Mouse (Mus musculus): Measurements from ENCODE around the gene 0610040J01Rik. TPM values are rescaled to one million over a fixed set of nuclear protein-coding genes. Genes with fewer than 3 reads are reported as not detected.

The 0610040J01Rik gene
- polyA plus RNA-seq, 1 experiment from 2014 or later, result 2.1 TPM

GRCm38 (mm10) chr5:63916457-63917139 is 104.4 kb downstream of the 0610040J01Rik start:
- H3K4me2 ChIP-seq (ENCODE audit: low read depth, low read length), result no peak overlapping the region
- H3K27me3 ChIP-seq (ENCODE audit: control insufficient read depth, insufficient read depth, low read length), result no peaks in the 10 kb centered on the region
- no peaks in the 10 kb centered on the region for H3K9me3 ChIP-seq (replicated peaks; ENCODE audit: control insufficient read depth, low read length)
- no peak overlapping the region for H3K4me3 ChIP-seq (ENCODE audit: low read depth, low read length)
- no peaks in the 10 kb centered on the region for H3K4me1 ChIP-seq (ENCODE audit: control insufficient read depth, insufficient read depth, low read length)
- 91% methylated on average over 10 of the region's 10 CpGs for WGBS
- no peak for DNase-seq (ENCODE audit: low spot score)
- no peak for ATAC-seq (replicated peaks; ENCODE audit: insufficient number of reproducible peaks, low FRiP score, low TSS enrichment, low read depth)
- H3K27ac ChIP-seq (replicated peaks; ENCODE audit: low read depth, low read length), result no peak overlapping the region
- H3K9ac ChIP-seq (replicated peaks; ENCODE audit: low read length), result no peak overlapping the region
- no peaks in the 10 kb centered on the region for H3K36me3 ChIP-seq (replicated peaks; ENCODE audit: control insufficient read depth, insufficient read depth, low read depth, low read length)

GRCm38 (mm10) chr5:63918201-63918600 is 106.0 kb downstream of the 0610040J01Rik start:
- DNase-seq (ENCODE audit: low spot score), result no peak
- H3K4me1 ChIP-seq (ENCODE audit: control insufficient read depth, insufficient read depth, low read length), result no peaks in the 10 kb centered on the region
- no peak for ATAC-seq (replicated peaks; ENCODE audit: insufficient number of reproducible peaks, low FRiP score, low TSS enrichment, low read depth)
- no peaks in the 10 kb centered on the region; the same call in 1 of the 2 replicates for H3K36me3 ChIP-seq (replicated peaks; ENCODE audit: control insufficient read depth, insufficient read depth, low read depth, low read length)
- H3K9me3 ChIP-seq (replicated peaks; ENCODE audit: control insufficient read depth, low read length), result no peaks in the 10 kb centered on the region
- no peak overlapping the region for H3K27ac ChIP-seq (replicated peaks; ENCODE audit: low read depth, low read length)
- H3K4me2 ChIP-seq (ENCODE audit: low read depth, low read length), result no peak overlapping the region
- no peak overlapping the region for H3K9ac ChIP-seq (replicated peaks; ENCODE audit: low read length)
- no peak overlapping the region for H3K4me3 ChIP-seq (ENCODE audit: low read depth, low read length)
- no peaks in the 10 kb centered on the region for H3K27me3 ChIP-seq (ENCODE audit: control insufficient read depth, insufficient read depth, low read length)
- WGBS, result 68% methylated on average over 4 of the region's 4 CpGs

GRCm38 (mm10) chr5:63923305-63924025 is 111.3 kb downstream of the 0610040J01Rik start:
- ATAC-seq (replicated peaks; ENCODE audit: insufficient number of reproducible peaks, low FRiP score, low TSS enrichment, low read depth), result no peak
- Histone ChIP-seq H3K27me3 (ENCODE audit: control insufficient read depth, insufficient read depth, low read length) (no peaks in the 10 kb centered on the region), H3K36me3 (replicated peaks; ENCODE audit: control insufficient read depth, insufficient read depth, low read depth, low read length) (no peaks in the 10 kb centered on the region; the same call in 1 of the 2 replicates), H3K4me3 (ENCODE audit: low read depth, low read length) (no peak overlapping the region), H3K27ac (replicated peaks; ENCODE audit: low read depth, low read length) (no peak overlapping the region), H3K4me2 (ENCODE audit: low read depth, low read length) (no peak overlapping the region), H3K4me1 (ENCODE audit: control insufficient read depth, insufficient read depth, low read length) (no peaks in the 10 kb centered on the region), H3K9me3 (replicated peaks; ENCODE audit: control insufficient read depth, low read length) (no peaks in the 10 kb centered on the region), H3K9ac (replicated peaks; ENCODE audit: low read length) (no peak overlapping the region)
- DNase-seq (ENCODE audit: low spot score), result no peak
- 75% methylated on average over 13 of the region's 13 CpGs for WGBS

- Histone ChIP-seq H3K4me3 (ENCODE audit: low read depth, low read length) (no peak overlapping the region), H3K27ac (replicated peaks; ENCODE audit: low read depth, low read length) (no peak overlapping the region), H3K27me3 (ENCODE audit: control insufficient read depth, insufficient read depth, low read length) (no peaks in the 10 kb centered on the region), H3K4me2 (ENCODE audit: low read depth, low read length) (no peak overlapping the region), H3K4me1 (ENCODE audit: control insufficient read depth, insufficient read depth, low read length) (no peaks in the 10 kb centered on the region), H3K9me3 (replicated peaks; ENCODE audit: control insufficient read depth, low read length) (no peaks in the 10 kb centered on the region), H3K36me3 (replicated peaks; ENCODE audit: control insufficient read depth, insufficient read depth, low read depth, low read length) (no peaks in the 10 kb centered on the region; the same call in 1 of the 2 replicates), H3K9ac (replicated peaks; ENCODE audit: low read length) (no peak overlapping the region)
- ATAC-seq (replicated peaks; ENCODE audit: insufficient number of reproducible peaks, low FRiP score, low TSS enrichment, low read depth) (no peak), DNase-seq (ENCODE audit: low spot score) (no peak)
- 93% methylated on average over 14 of the region's 14 CpGs for whole genome bisulfite sequencing
These were observed 113.0 kb downstream of the 0610040J01Rik start for GRCm38 (mm10) chr5:63925035-63925628.

- 74% methylated on average over 4 of the region's 4 CpGs for WGBS
- H3K9ac ChIP-seq (replicated peaks; ENCODE audit: low read length), result no peak overlapping the region
- DNase-seq (ENCODE audit: low spot score), result no peak
- no peak overlapping the region for H3K4me2 ChIP-seq (ENCODE audit: low read depth, low read length)
- H3K4me3 ChIP-seq (ENCODE audit: low read depth, low read length), result no peak overlapping the region
- no peak overlapping the region for H3K27ac ChIP-seq (replicated peaks; ENCODE audit: low read depth, low read length)
- no peaks in the 10 kb centered on the region for H3K4me1 ChIP-seq (ENCODE audit: control insufficient read depth, insufficient read depth, low read length)
- H3K27me3 ChIP-seq (ENCODE audit: control insufficient read depth, insufficient read depth, low read length), result no peaks in the 10 kb centered on the region
- H3K9me3 ChIP-seq (replicated peaks; ENCODE audit: control insufficient read depth, low read length), result no peaks in the 10 kb centered on the region
- no peak for ATAC-seq (replicated peaks; ENCODE audit: insufficient number of reproducible peaks, low FRiP score, low TSS enrichment, low read depth)
- no peaks in the 10 kb centered on the region for H3K36me3 ChIP-seq (replicated peaks; ENCODE audit: control insufficient read depth, insufficient read depth, low read depth, low read length)
These were observed 118.7 kb downstream of the 0610040J01Rik start for GRCm38 (mm10) chr5:63930824-63931358.

- Histone ChIP-seq H3K9me3 (replicated peaks; ENCODE audit: control insufficient read depth, low read length) (no peaks in the 10 kb centered on the region), H3K4me2 (ENCODE audit: low read depth, low read length) (no peak overlapping the region), H3K27me3 (ENCODE audit: control insufficient read depth, insufficient read depth, low read length) (no peaks in the 10 kb centered on the region), H3K36me3 (replicated peaks; ENCODE audit: control insufficient read depth, insufficient read depth, low read depth, low read length) (no peaks in the 10 kb centered on the region), H3K27ac (replicated peaks; ENCODE audit: low read depth, low read length) (no peak overlapping the region), H3K4me3 (ENCODE audit: low read depth, low read length) (no peak overlapping the region), H3K9ac (replicated peaks; ENCODE audit: low read length) (no peak overlapping the region), H3K4me1 (ENCODE audit: control insufficient read depth, insufficient read depth, low read length) (no peaks in the 10 kb centered on the region)
- WGBS, result 46% methylated on average over 10 of the region's 10 CpGs
- 0 out of 2 replicates have a peak, but pooled peaks have one; percentile 44 for ATAC-seq (replicated peaks; ENCODE audit: insufficient number of reproducible peaks, low FRiP score, low TSS enrichment, low read depth)
- DNase-seq (ENCODE audit: low spot score), result peak; percentile 12
These were observed 120.7 kb downstream of the 0610040J01Rik start for GRCm38 (mm10) chr5:63932829-63933228.

GRCm38 (mm10) chr5:63935581-63935980 is 123.4 kb downstream of the 0610040J01Rik start:
- no peaks in the 10 kb centered on the region for H3K4me1 ChIP-seq (ENCODE audit: control insufficient read depth, insufficient read depth, low read length)
- WGBS, result 86% methylated on average over 6 of the region's 6 CpGs

More at GRCm38 (mm10) chr5:63935581-63935980, 123.4 kb downstream of the 0610040J01Rik start:
- Histone ChIP-seq H3K36me3 (replicated peaks; ENCODE audit: control insufficient read depth, insufficient read depth, low read depth, low read length) (no peaks in the 10 kb centered on the region), H3K27ac (replicated peaks; ENCODE audit: low read depth, low read length) (no peak overlapping the region), H3K27me3 (ENCODE audit: control insufficient read depth, insufficient read depth, low read length) (no peaks in the 10 kb centered on the region), H3K9ac (replicated peaks; ENCODE audit: low read length) (no peak overlapping the region), H3K9me3 (replicated peaks; ENCODE audit: control insufficient read depth, low read length) (no peaks in the 10 kb centered on the region), H3K4me3 (ENCODE audit: low read depth, low read length) (no peak overlapping the region), H3K4me2 (ENCODE audit: low read depth, low read length) (no peak overlapping the region)
- DNase-seq (ENCODE audit: low spot score), result no peak
- no peak for ATAC-seq (replicated peaks; ENCODE audit: insufficient number of reproducible peaks, low FRiP score, low TSS enrichment, low read depth)

All from embryonic facial prominence, embryonic 11.5 days (tissue).